Mouse (Mus musculus): Measurements from ENCODE around the gene Armc7. TPM values are rescaled to one million over a fixed set of nuclear protein-coding genes. Genes with fewer than 3 reads are reported as not detected.
A peak's percentile ranks its signal among the peaks of the same experiment; 100 is the strongest.

Armc7 gene
- total and polyA plus RNA-seq, 3 experiments: 1.9 to 3.3 (median 2.7) TPM

- no peak for TF ChIP-seq CTCF (IDR thresholded peaks at IDR 0.05)
- no peak for TF ChIP-seq POLR2A (IDR thresholded peaks at IDR 0.05; ENCODE audit: insufficient read depth, low read depth, low read length)
- TF ChIP-seq EP300 (IDR thresholded peaks at IDR 0.05; ENCODE audit: insufficient read depth, low read depth, low read length): no peak
- no peak overlapping the region for H3K27ac ChIP-seq
- no peaks in the 10 kb centered on the region for H3K36me3 ChIP-seq (ENCODE audit: control insufficient read depth, insufficient read depth, low read length)
- no peak for DNase-seq
- no peaks in the 10 kb centered on the region for H3K27me3 ChIP-seq (ENCODE audit: control insufficient read depth, insufficient read depth, low read length)
- WGBS: 73% methylated on average over 9 of the region's 9 CpGs
- H3K4me1 ChIP-seq (ENCODE audit: control insufficient read depth, insufficient read depth, low read length): peaks cover 6% of the 10 kb centered on the region
- H3K9ac ChIP-seq (ENCODE audit: low read depth, low read length): no peak overlapping the region
- no peak overlapping the region for H3K4me3 ChIP-seq
- H3K79me2 ChIP-seq (replicated peaks; ENCODE audit: control insufficient read depth, insufficient read depth, low read length): no peaks in the 10 kb centered on the region
- intact Hi-C loops (cut with DNase I): no loop called here
Observed at GRCm38 (mm10) chr11:115478296-115478938, 3.0 kb downstream of the Armc7 start.

DNA sequence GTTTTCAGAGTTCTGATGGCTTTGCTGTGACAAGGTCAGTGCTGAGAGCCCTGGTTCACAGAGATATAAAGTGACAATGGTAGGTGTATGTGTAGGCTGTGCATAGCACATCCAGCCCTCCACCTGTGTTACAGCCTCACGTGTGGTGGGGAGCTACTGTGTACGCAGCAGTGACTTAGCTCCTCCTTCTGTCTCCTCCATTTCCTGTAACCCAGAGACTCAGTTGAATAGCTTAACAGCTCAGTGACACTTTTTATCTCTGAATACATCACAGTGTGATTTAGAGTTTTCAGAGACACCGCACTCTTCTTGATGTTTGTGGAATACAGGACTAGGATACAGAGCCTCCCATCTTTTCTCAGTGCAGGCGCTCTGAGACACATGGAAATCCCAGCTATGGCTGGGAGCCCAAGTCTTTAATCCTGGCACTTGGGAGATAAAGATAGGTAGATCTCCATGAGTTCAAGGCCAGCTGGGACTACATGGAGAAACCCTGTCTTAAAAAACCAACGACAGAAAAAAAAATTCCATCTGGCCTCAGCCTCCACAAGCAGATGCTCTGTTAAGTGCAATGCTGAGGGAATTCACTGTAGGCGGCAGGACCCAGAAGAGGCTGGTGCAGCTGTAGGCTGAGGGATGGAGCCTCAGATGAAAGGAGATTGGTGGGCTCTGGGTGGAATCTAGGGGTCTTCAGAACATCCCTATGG, 6.2 kb downstream of the Armc7 start:
- Histone ChIP-seq H3K4me1 (ENCODE audit: control insufficient read depth, insufficient read depth, low read length) (peaks cover 1% of the 10 kb centered on the region; the same call in 1 of the 2 replicates), H3K4me3 (no peak overlapping the region), H3K9ac (ENCODE audit: low read depth, low read length) (no peak overlapping the region), H3K27ac (no peak overlapping the region), H3K79me2 (replicated peaks; ENCODE audit: control insufficient read depth, insufficient read depth, low read length) (no peaks in the 10 kb centered on the region), H3K27me3 (ENCODE audit: control insufficient read depth, insufficient read depth, low read length) (no peaks in the 10 kb centered on the region), H3K36me3 (ENCODE audit: control insufficient read depth, insufficient read depth, low read length) (no peaks in the 10 kb centered on the region)
- whole genome bisulfite sequencing: 78% methylated on average over 6 of the region's 6 CpGs
- no peak for TF ChIP-seq POLR2A (IDR thresholded peaks at IDR 0.05; ENCODE audit: insufficient read depth, low read depth, low read length)
- no peak for TF ChIP-seq EP300 (IDR thresholded peaks at IDR 0.05; ENCODE audit: insufficient read depth, low read depth, low read length)
- intact Hi-C loops (cut with DNase I): loop anchor here (5.0 kb wide), 1 partner anchor 236 kb away; no protein-coding TSS in a partner anchor
- no peak for DNase-seq

GRCm38 (mm10) chr11:115483278-115483677, 7.8 kb downstream of the Armc7 start:
- H3K4me1 ChIP-seq (ENCODE audit: control insufficient read depth, insufficient read depth, low read length): no peaks in the 10 kb centered on the region
- no peak overlapping the region for H3K9ac ChIP-seq (ENCODE audit: low read depth, low read length)
- TF ChIP-seq POLR2A (IDR thresholded peaks at IDR 0.05; ENCODE audit: insufficient read depth, low read depth, low read length) (no peak), CTCF (IDR thresholded peaks at IDR 0.05) (no peak), EP300 (IDR thresholded peaks at IDR 0.05; ENCODE audit: insufficient read depth, low read depth, low read length) (no peak)
- no peaks in the 10 kb centered on the region for H3K36me3 ChIP-seq (ENCODE audit: control insufficient read depth, insufficient read depth, low read length)
- DNase-seq: no peak
- no peaks in the 10 kb centered on the region for H3K27me3 ChIP-seq (ENCODE audit: control insufficient read depth, insufficient read depth, low read length)
- intact Hi-C loops (cut with DNase I): loop anchor here (5.0 kb wide), 1 partner anchor 234 kb away; no protein-coding TSS in a partner anchor
- 64% methylated on average over 11 of the region's 11 CpGs for WGBS
- no peaks in the 10 kb centered on the region for H3K79me2 ChIP-seq (replicated peaks; ENCODE audit: control insufficient read depth, insufficient read depth, low read length)
- H3K4me3 ChIP-seq: no peak overlapping the region
- H3K27ac ChIP-seq: no peak overlapping the region

- peak; percentile 68 to 85 for DNase-seq
- no peak overlapping the region for H3K9ac ChIP-seq (ENCODE audit: low read depth, low read length)
- no peak overlapping the region for H3K4me3 ChIP-seq
- no peaks in the 10 kb centered on the region for H3K27me3 ChIP-seq (ENCODE audit: control insufficient read depth, insufficient read depth, low read length)
- H3K36me3 ChIP-seq (ENCODE audit: control insufficient read depth, insufficient read depth, low read length): no peaks in the 10 kb centered on the region
- 19% methylated on average over 6 of the region's 6 CpGs for WGBS
- H3K79me2 ChIP-seq (replicated peaks; ENCODE audit: control insufficient read depth, insufficient read depth, low read length): no peaks in the 10 kb centered on the region
- H3K27ac ChIP-seq: no peak overlapping the region
- TF ChIP-seq POLR2A (IDR thresholded peaks at IDR 0.05; ENCODE audit: insufficient read depth, low read depth, low read length): no peak
- TF ChIP-seq EP300 (IDR thresholded peaks at IDR 0.05; ENCODE audit: insufficient read depth, low read depth, low read length): peak; percentile 68; the same call in 1 of the 2 replicates
- intact Hi-C loops (cut with DNase I): loop anchor here (5.0 kb wide), 1 partner anchor 234 kb away; no protein-coding TSS in a partner anchor
- H3K4me1 ChIP-seq (ENCODE audit: control insufficient read depth, insufficient read depth, low read length): no peaks in the 10 kb centered on the region
Observed at GRCm38 (mm10) chr11:115483726-115484125, 8.3 kb downstream of the Armc7 start.

- H3K4me3 ChIP-seq: no peak overlapping the region
- no peak for DNase-seq
- TF ChIP-seq EP300 (IDR thresholded peaks at IDR 0.05; ENCODE audit: insufficient read depth, low read depth, low read length) (no peak), CTCF (IDR thresholded peaks at IDR 0.05) (no peak), POLR2A (IDR thresholded peaks at IDR 0.05; ENCODE audit: insufficient read depth, low read depth, low read length) (no peak)
- 89% methylated on average over 12 of the region's 12 CpGs for WGBS
- H3K79me2 ChIP-seq (replicated peaks; ENCODE audit: control insufficient read depth, insufficient read depth, low read length): no peaks in the 10 kb centered on the region
- H3K36me3 ChIP-seq (ENCODE audit: control insufficient read depth, insufficient read depth, low read length): no peaks in the 10 kb centered on the region
- intact Hi-C loops (cut with DNase I): no loop called here
- H3K27ac ChIP-seq: no peak overlapping the region
- no peak overlapping the region for H3K9ac ChIP-seq (ENCODE audit: low read depth, low read length)
- no peaks in the 10 kb centered on the region for H3K4me1 ChIP-seq (ENCODE audit: control insufficient read depth, insufficient read depth, low read length)
- no peaks in the 10 kb centered on the region for H3K27me3 ChIP-seq (ENCODE audit: control insufficient read depth, insufficient read depth, low read length)
Observed at GRCm38 (mm10) chr11:115485155-115485554, 9.7 kb downstream of the Armc7 start.

DNA sequence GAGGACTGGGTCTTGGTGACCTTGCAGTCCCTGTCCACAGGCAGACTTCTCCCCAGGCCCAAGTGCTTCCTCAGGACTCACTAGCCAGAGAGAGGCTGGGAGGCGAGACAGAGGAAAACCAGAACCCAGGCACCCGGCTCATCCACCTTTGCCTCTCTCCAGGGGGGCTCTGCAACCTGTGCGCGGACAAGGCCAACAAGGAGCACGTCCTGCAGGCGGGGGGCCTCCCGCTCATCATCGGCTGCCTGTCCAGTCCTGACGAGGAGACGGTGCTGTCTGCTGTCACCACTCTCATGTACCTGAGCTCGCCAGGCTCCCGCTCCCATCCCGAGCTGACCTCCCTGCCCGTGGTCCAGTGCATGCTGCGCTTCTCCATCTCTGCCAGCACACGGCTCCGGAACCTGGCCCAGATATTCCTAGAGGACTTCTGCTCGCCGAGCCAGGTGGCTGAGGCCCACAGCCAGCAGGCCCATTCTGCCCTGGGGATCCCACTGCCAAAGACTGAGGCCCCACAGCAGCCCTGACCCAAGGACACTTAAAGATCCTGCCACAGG, 13.2 kb downstream of the Armc7 start:
- Histone ChIP-seq H3K9ac (ENCODE audit: low read depth, low read length) (no peak overlapping the region), H3K36me3 (ENCODE audit: control insufficient read depth, insufficient read depth, low read length) (no peaks in the 10 kb centered on the region), H3K27ac (no peak overlapping the region), H3K4me1 (ENCODE audit: control insufficient read depth, insufficient read depth, low read length) (peaks cover 2% of the 10 kb centered on the region), H3K27me3 (ENCODE audit: control insufficient read depth, insufficient read depth, low read length) (no peaks in the 10 kb centered on the region), H3K79me2 (replicated peaks; ENCODE audit: control insufficient read depth, insufficient read depth, low read length) (no peaks in the 10 kb centered on the region), H3K4me3 (no peak overlapping the region)
- DNase-seq: no peak
- intact Hi-C loops (cut with DNase I): no loop called here
- WGBS: 87% methylated on average over 19 of the region's 19 CpGs
- TF ChIP-seq CTCF (IDR thresholded peaks at IDR 0.05): no peak
- no peak for TF ChIP-seq EP300 (IDR thresholded peaks at IDR 0.05; ENCODE audit: insufficient read depth, low read depth, low read length)
- TF ChIP-seq POLR2A (IDR thresholded peaks at IDR 0.05; ENCODE audit: insufficient read depth, low read depth, low read length): no peak
